Mouse (Mus musculus) heart, embryonic 16.5 days (tissue): ENCODE data around the gene Rfx6. TPM values are rescaled to one million over a fixed set of nuclear protein-coding genes. Genes with fewer than 3 reads are reported as not detected.

Experiments used
- ATAC-seq: fragments of 200-750 bp; cut with Nextera tagmentation; replicated peaks from 2 replicates; pipeline ENCODE4 v1.8.0; 2017; ENCODE audit warnings: moderate number of reproducible peaks; ENCODE audit not compliant: insufficient read depth, low FRiP score; ENCODE audit errors: extremely low read depth
- H3K27ac ChIP-seq: fragments of 300-500 bp; sonication (generic); 2 replicates; pipeline ENCODE4 v1.5.1; 2014; ENCODE audit warnings: mild to moderate bottlenecking, low read length, control low read depth, moderate library complexity
- H3K27me3 ChIP-seq: fragments of 300-500 bp; sonication (generic); 2 replicates; pipeline ENCODE4 v1.6.1; 2014; ENCODE audit warnings: low read length, mixed read lengths; ENCODE audit not compliant: control insufficient read depth, insufficient read depth
- H3K36me3 ChIP-seq: fragments of 300-500 bp; sonication (generic); 2 replicates; pipeline ENCODE4 v1.6.1; 2014; ENCODE audit not compliant: control insufficient read depth, insufficient read depth
- H3K4me1 ChIP-seq: fragments of 300-500 bp; sonication (generic); 2 replicates; pipeline ENCODE4 v1.6.1; 2014; ENCODE audit warnings: low read length, mixed read lengths; ENCODE audit not compliant: control insufficient read depth, insufficient read depth
- H3K4me2 ChIP-seq: fragments of 300-500 bp; sonication (generic); 2 replicates; pipeline ENCODE4 v1.6.1; 2014; ENCODE audit warnings: low read depth, mild to moderate bottlenecking, control low read depth, low read length
- H3K4me3 ChIP-seq: fragments of 300-500 bp; sonication (generic); 2 replicates; pipeline ENCODE4 v1.5.1; 2014; ENCODE audit warnings: mild to moderate bottlenecking, control low read depth, low read length
- H3K9ac ChIP-seq: fragments of 300-500 bp; sonication (generic); 2 replicates; pipeline ENCODE4 v1.6.1; 2014; ENCODE audit warnings: low read length, control low read depth
- H3K9me3 ChIP-seq: fragments of 300-500 bp; sonication (generic); replicated peaks from 2 replicates; pipeline ENCODE4 v1.6.1; 2016; ENCODE audit warnings: low read length; ENCODE audit not compliant: control insufficient read depth
- WGBS: fragments of 180-500 bp; shearing (Covaris S2); extraction: QIAGEN DNeasy Blood & Tissue Kit; methylation state at CpG from one replicate; pipeline ENCODE4 v1.1.7; 2014; 5-methylcytosine and 5-hydroxymethylcytosine counted together
- polyA plus RNA-seq: library from polyadenylated mRNA; unstranded; fragments of >200 nt; fragmentation: Nextera tagmentation; extraction: Ambion mirVana; gene quantifications from 2 replicates; pipeline ENCODE4 v1.2.1, GENCODE M21; 2015

Rfx6 gene
- polyA plus RNA-seq: not detected in 2 replicates

- H3K4me3 ChIP-seq: peak within 1 kb of the TSS; percentile 45
- no peaks in the 10 kb centered on the region for H3K4me1 ChIP-seq
- WGBS: under 1% methylated on average over 38 of the region's 38 CpGs
- peak within 1 kb of the TSS; percentile 63 for H3K4me2 ChIP-seq
- H3K36me3 ChIP-seq: no peaks in the 10 kb centered on the region
- H3K27me3 ChIP-seq: peaks cover 25% of the 10 kb centered on the region
- no peaks in the 10 kb centered on the region for H3K9me3 ChIP-seq
- no peak for ATAC-seq
- H3K27ac ChIP-seq: no peak within 1 kb of the TSS
- H3K9ac ChIP-seq: no peak within 1 kb of the TSS
Observed at GRCm38 (mm10) chr10:51677548-51678250, at the start of gene Rfx6. Gene Rfx6 (plus strand): TSS chr10:51677756.

- no peak within 1 kb of the TSS for H3K4me2 ChIP-seq
- ATAC-seq: no peak
- no peaks in the 10 kb centered on the region for H3K27me3 ChIP-seq
- H3K4me1 ChIP-seq: no peaks in the 10 kb centered on the region
- H3K4me3 ChIP-seq: no peak within 1 kb of the TSS
- no peaks in the 10 kb centered on the region for H3K36me3 ChIP-seq
- 40% methylated on average over 8 of the region's 8 CpGs for WGBS
- H3K9ac ChIP-seq: no peak within 1 kb of the TSS
- H3K9me3 ChIP-seq: no peaks in the 10 kb centered on the region
- no peak within 1 kb of the TSS for H3K27ac ChIP-seq
Observed at GRCm38 (mm10) chr10:51631411-51632136, 46.0 kb upstream of the Rfx6 start, which contains the start of gene Gprc6a. Gene Gprc6a (minus strand): TSS chr10:51631461.

GRCm38 (mm10) chr10:51649506-51650221 lies 27.9 kb upstream of the Rfx6 start:
- Histone ChIP-seq H3K27me3 (no peaks in the 10 kb centered on the region), H3K36me3 (no peaks in the 10 kb centered on the region), H3K9me3 (no peaks in the 10 kb centered on the region), H3K4me2 (no peak overlapping the region), H3K4me1 (no peaks in the 10 kb centered on the region), H3K9ac (no peak overlapping the region), H3K4me3 (no peak overlapping the region), H3K27ac (no peak overlapping the region)
- ATAC-seq: no peak
- 50% methylated on average over 3 of the region's 3 CpGs for WGBS

DNA sequence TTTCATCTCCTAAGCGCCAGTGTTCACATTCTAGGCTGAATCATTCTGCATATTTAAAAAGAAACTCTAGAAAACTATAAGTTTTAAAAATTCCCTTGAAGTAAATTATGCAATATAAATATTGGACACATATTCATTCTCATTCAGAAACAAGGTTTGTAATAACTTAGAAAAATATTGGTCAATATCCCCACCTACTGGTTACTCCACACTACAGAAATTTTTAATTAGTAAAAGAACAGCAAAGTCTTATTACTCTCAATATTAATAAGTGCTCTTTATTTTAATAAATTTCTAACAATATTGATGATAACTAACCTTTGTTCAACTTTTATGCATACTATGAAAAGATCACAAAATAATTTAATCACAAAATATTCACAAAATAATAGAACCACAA lies 20.2 kb upstream of the Rfx6 start:
- Histone ChIP-seq H3K36me3 (no peaks in the 10 kb centered on the region), H3K9ac (no peak overlapping the region), H3K27me3 (no peaks in the 10 kb centered on the region), H3K4me1 (no peaks in the 10 kb centered on the region), H3K27ac (no peak overlapping the region), H3K4me2 (no peak overlapping the region), H3K4me3 (no peak overlapping the region), H3K9me3 (no peaks in the 10 kb centered on the region)
- WGBS: 53% methylated on average over 1 of the region's 1 CpGs
- no peak for ATAC-seq

DNA sequence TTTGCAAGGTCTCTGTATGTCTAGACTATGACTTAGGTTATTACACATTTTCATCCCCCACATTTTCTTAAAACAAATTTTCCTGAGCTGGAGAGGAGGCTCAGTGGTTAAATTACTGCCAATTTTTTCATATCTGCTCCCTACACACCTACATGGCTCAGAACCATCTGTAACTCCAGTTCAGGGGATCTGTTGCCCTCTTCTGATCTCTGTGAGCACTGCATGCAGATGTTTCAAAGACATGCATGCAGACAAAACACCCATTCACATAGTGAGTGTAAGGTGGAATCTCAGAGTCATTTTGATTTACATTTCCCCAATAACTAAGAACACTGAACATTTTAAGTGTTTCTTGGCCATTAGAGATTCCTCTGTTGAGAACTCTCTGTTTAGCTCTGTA lies 8.2 kb upstream of the Rfx6 start:
- H3K9me3 ChIP-seq: no peaks in the 10 kb centered on the region
- H3K36me3 ChIP-seq: no peaks in the 10 kb centered on the region
- no peak overlapping the region for H3K4me2 ChIP-seq
- H3K27ac ChIP-seq: no peak overlapping the region
- no peaks in the 10 kb centered on the region for H3K4me1 ChIP-seq
- no peak overlapping the region for H3K4me3 ChIP-seq
- H3K27me3 ChIP-seq: no peaks in the 10 kb centered on the region
- ATAC-seq: no peak
- H3K9ac ChIP-seq: no peak overlapping the region

DNA sequence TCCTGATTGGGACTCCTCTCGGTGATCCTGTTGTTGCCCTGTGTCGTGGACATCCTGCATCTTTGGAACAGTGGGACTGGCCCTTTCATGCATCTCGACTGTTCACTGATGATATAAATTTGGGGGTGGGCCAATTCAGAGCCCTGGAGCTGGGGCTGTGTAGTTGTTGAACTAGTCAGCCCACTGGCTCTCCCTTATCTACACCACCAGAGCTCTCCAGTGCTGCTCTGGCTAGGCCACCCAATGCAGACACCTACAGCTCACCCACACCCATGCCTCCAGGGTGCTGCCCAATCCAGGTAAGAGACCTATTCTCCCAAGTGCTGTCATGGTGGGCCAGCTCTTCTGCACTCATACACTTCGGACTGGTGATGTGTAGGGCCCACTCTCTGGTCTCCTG lies 6.0 kb upstream of the Rfx6 start:
- Histone ChIP-seq H3K4me2 (no peak overlapping the region), H3K9ac (no peak overlapping the region), H3K27me3 (peaks cover 5% of the 10 kb centered on the region), H3K9me3 (no peaks in the 10 kb centered on the region), H3K4me3 (no peak overlapping the region), H3K36me3 (no peaks in the 10 kb centered on the region), H3K4me1 (no peaks in the 10 kb centered on the region), H3K27ac (no peak overlapping the region)
- WGBS: 63% methylated on average over 4 of the region's 4 CpGs
- no peak for ATAC-seq

- no peak overlapping the region for H3K4me3 ChIP-seq
- peaks cover 12% of the 10 kb centered on the region for H3K27me3 ChIP-seq
- ATAC-seq: no peak
- no peaks in the 10 kb centered on the region for H3K9me3 ChIP-seq
- no peak overlapping the region for H3K4me2 ChIP-seq
- H3K4me1 ChIP-seq: no peaks in the 10 kb centered on the region
- 21% methylated on average over 1 of the region's 1 CpGs for WGBS
- no peak overlapping the region for H3K27ac ChIP-seq
- no peak overlapping the region for H3K9ac ChIP-seq
- no peaks in the 10 kb centered on the region for H3K36me3 ChIP-seq
Observed at GRCm38 (mm10) chr10:51672082-51672779, 5.3 kb upstream of the Rfx6 start.

- ATAC-seq: no peak
- no peaks in the 10 kb centered on the region for H3K9me3 ChIP-seq
- H3K4me1 ChIP-seq: no peaks in the 10 kb centered on the region
- WGBS: 6% methylated on average over 10 of the region's 10 CpGs
- no peaks in the 10 kb centered on the region for H3K36me3 ChIP-seq
- peak overlapping the region; percentile 45 for H3K4me3 ChIP-seq
- peaks cover 25% of the 10 kb centered on the region for H3K27me3 ChIP-seq
- H3K4me2 ChIP-seq: peak overlapping the region; percentile 63
- no peak overlapping the region for H3K9ac ChIP-seq
- no peak overlapping the region for H3K27ac ChIP-seq
Observed at GRCm38 (mm10) chr10:51678251-51678639, 689 bp downstream of the Rfx6 start.
